Mouse (Mus musculus) liver, embryonic 15.5 days (tissue): ENCODE measurements around the gene Ubc. TPM values are rescaled to one million over a fixed set of nuclear protein-coding genes. Genes with fewer than 3 reads are reported as not detected.

Source experiments
- ATAC-seq: fragments of 200-750 bp; cut with Nextera tagmentation; 2 replicates; pipeline ENCODE4 v1.8.0; 2017; ENCODE audit warnings: moderate number of reproducible peaks, mild to moderate bottlenecking, moderate library complexity; ENCODE audit not compliant: insufficient read depth
- H3K27ac ChIP-seq: fragments of 300-500 bp; sonication (generic); replicated peaks from 2 replicates; pipeline ENCODE4 v1.5.1; 2015; ENCODE audit warnings: mild to moderate bottlenecking, inconsistent platforms
- H3K27me3 ChIP-seq: fragments of 300-500 bp; sonication (generic); 2 replicates; pipeline ENCODE4 v1.6.1; 2015; ENCODE audit warnings: mild to moderate bottlenecking, inconsistent platforms
- H3K36me3 ChIP-seq: fragments of 300-500 bp; sonication (generic); replicated peaks from 2 replicates; pipeline ENCODE4 v1.6.1; 2015; ENCODE audit warnings: moderate library complexity, mild to moderate bottlenecking, inconsistent platforms
- H3K4me1 ChIP-seq: fragments of 300-500 bp; sonication (generic); replicated peaks from 2 replicates; pipeline ENCODE4 v1.6.1; 2015; ENCODE audit warnings: inconsistent platforms
- H3K4me2 ChIP-seq: fragments of 300-500 bp; sonication (generic); 2 replicates; pipeline ENCODE4 v1.6.1; 2015; ENCODE audit warnings: moderate library complexity, mild to moderate bottlenecking, inconsistent platforms
- H3K4me3 ChIP-seq: fragments of 300-500 bp; sonication (generic); replicated peaks from 2 replicates; pipeline ENCODE4 v1.5.1; 2015; ENCODE audit warnings: mild to moderate bottlenecking, inconsistent platforms
- H3K9ac ChIP-seq: fragments of 300-500 bp; sonication (generic); 2 replicates; pipeline ENCODE4 v1.6.1; 2015; ENCODE audit warnings: moderate library complexity, mild to moderate bottlenecking, inconsistent platforms
- H3K9me3 ChIP-seq: fragments of 300-500 bp; sonication (generic); replicated peaks from 2 replicates; pipeline ENCODE4 v1.6.1; 2016; ENCODE audit warnings: inconsistent platforms
- WGBS: fragments of 180-500 bp; shearing (Covaris S2); methylation state at CpG from one replicate; pipeline ENCODE4 v1.1.7; 2015; ENCODE audit warnings: mixed read lengths; ENCODE audit not compliant: insufficient replicate concordance; 5-methylcytosine and 5-hydroxymethylcytosine counted together
- polyA plus RNA-seq: library from polyadenylated mRNA; unstranded; fragments of >200 nt; fragmentation: Nextera tagmentation; extraction: Ambion mirVana; gene quantifications from 2 replicates; pipeline ENCODE4 v1.2.1, GENCODE M21; 2015

Gene Ubc
- polyA plus RNA-seq, 1 experiment from 2014 or later: 563 TPM

GRCm38 (mm10) chr5:125378919-125379318 is 11.1 kb downstream of the Ubc start:
- 64% methylated on average over 5 of the region's 5 CpGs for WGBS
- ATAC-seq: no peak
- H3K4me1 ChIP-seq: peaks cover 8% of the 10 kb centered on the region

GRCm38 (mm10) chr5:125377214-125377613 is 12.8 kb downstream of the Ubc start:
- no peak for ATAC-seq
- 64% methylated on average over 7 of the region's 7 CpGs for WGBS
- Histone ChIP-seq H3K4me3 (no peak overlapping the region), H3K4me1 (no peaks in the 10 kb centered on the region; the same call in 1 of the 2 replicates), H3K36me3 (no peaks in the 10 kb centered on the region), H3K4me2 (no peak overlapping the region), H3K27ac (no peak overlapping the region), H3K9ac (no peak overlapping the region), H3K27me3 (no peaks in the 10 kb centered on the region), H3K9me3 (no peaks in the 10 kb centered on the region)

More at GRCm38 (mm10) chr5:125378919-125379318, 11.1 kb downstream of the Ubc start:
- H3K27me3 ChIP-seq: no peaks in the 10 kb centered on the region
- H3K27ac ChIP-seq: no peak overlapping the region
- no peak overlapping the region for H3K4me3 ChIP-seq
- H3K4me2 ChIP-seq: no peak overlapping the region
- no peak overlapping the region for H3K9ac ChIP-seq
- H3K9me3 ChIP-seq: no peaks in the 10 kb centered on the region
- H3K36me3 ChIP-seq: peaks cover 4% of the 10 kb centered on the region; the same call in 1 of the 2 replicates

- H3K9ac ChIP-seq: no peak overlapping the region
- H3K4me1 ChIP-seq: no peaks in the 10 kb centered on the region
- H3K36me3 ChIP-seq: no peaks in the 10 kb centered on the region
- H3K27ac ChIP-seq: no peak overlapping the region
- ATAC-seq: no peak
- no peak overlapping the region for H3K4me2 ChIP-seq
- H3K4me3 ChIP-seq: no peak overlapping the region
- H3K9me3 ChIP-seq: no peaks in the 10 kb centered on the region
- WGBS: 65% methylated on average over 2 of the region's 2 CpGs
- no peaks in the 10 kb centered on the region for H3K27me3 ChIP-seq
Observed at GRCm38 (mm10) chr5:125375871-125376270, 14.1 kb downstream of the Ubc start.

DNA sequence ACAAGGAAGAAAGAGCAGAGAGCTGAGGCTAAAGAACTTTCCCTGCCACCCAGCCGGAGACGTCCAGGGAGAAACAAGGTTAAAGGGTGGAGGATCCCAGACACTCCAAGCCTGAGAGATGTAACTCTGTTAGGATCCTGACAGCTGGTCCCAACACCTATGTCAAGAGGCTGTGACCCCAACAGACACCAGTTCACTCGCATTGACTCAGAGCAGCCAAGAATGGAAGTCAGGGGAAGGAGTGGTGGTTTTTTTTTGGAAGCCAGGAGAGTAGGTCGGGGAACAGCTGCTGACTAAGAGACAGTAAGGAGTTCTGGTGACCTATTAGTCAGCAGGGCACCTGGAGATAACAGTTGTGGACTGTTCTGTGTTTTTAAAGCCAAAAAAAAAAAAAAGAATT is 18.0 kb downstream of the Ubc start:
- WGBS: 68% methylated on average over 4 of the region's 4 CpGs
- Histone ChIP-seq H3K4me3 (no peak overlapping the region), H3K27me3 (no peaks in the 10 kb centered on the region)

GRCm38 (mm10) chr5:125370950-125371693 is 18.9 kb downstream of the Ubc start:
- Histone ChIP-seq H3K27ac (no peak overlapping the region), H3K4me3 (no peak overlapping the region), H3K4me2 (no peak overlapping the region), H3K27me3 (no peaks in the 10 kb centered on the region), H3K36me3 (no peaks in the 10 kb centered on the region), H3K9me3 (no peaks in the 10 kb centered on the region), H3K4me1 (no peaks in the 10 kb centered on the region; the same call in 1 of the 2 replicates), H3K9ac (no peak overlapping the region)
- ATAC-seq: no peak
- WGBS: 58% methylated on average over 7 of the region's 7 CpGs

More for the DNA sequence above, 18.0 kb downstream of the Ubc start:
- Histone ChIP-seq H3K4me1 (no peaks in the 10 kb centered on the region; the same call in 1 of the 2 replicates), H3K27ac (no peak overlapping the region), H3K9ac (no peak overlapping the region), H3K9me3 (no peaks in the 10 kb centered on the region), H3K36me3 (no peaks in the 10 kb centered on the region), H3K4me2 (no peak overlapping the region)
- no peak for ATAC-seq

DNA sequence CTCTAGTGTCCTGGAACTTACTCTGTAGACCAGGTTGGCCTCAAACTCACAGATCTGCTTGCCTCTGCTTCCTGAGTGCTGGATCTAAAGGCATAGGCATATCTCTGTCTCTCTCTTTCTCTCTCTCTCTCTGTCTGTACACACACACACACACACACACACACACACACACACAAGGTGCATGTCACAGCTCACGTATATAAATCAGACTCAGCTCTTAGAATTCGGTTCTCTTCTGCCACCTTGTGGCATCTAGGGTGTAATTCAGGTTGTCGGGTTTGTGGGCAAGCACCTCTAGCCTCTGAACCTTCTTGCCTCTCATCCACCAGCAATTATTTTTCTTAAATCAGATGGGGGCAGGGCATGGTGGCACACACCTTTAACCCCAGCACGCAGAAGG is 21.4 kb downstream of the Ubc start:
- no peak for ATAC-seq

DNA sequence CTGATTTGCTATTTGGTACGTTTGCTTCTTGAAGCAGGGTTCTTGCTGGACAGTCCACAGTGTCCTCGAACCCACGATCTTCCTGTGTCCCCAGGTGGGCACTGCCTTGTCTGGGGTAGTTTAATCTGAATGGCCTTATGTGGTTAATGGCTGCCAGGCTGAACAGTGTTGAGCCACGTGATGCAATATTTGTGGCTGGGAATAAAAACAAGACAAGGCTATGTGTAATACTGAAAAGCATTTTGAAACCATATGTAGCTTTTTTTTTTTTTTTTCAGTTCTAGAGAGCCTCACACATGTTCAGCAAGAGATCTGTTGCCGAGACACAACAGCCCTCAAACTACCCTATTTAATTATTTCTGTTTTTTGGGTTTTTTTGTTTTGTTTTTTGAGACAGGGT is 21.8 kb downstream of the Ubc start:
- Histone ChIP-seq H3K9ac (no peak overlapping the region), H3K9me3 (no peaks in the 10 kb centered on the region), H3K27me3 (no peaks in the 10 kb centered on the region), H3K4me1 (no peaks in the 10 kb centered on the region; the same call in 1 of the 2 replicates), H3K36me3 (no peaks in the 10 kb centered on the region), H3K4me3 (no peak overlapping the region), H3K27ac (no peak overlapping the region), H3K4me2 (no peak overlapping the region)
- WGBS: 58% methylated on average over 5 of the region's 5 CpGs
- no peak for ATAC-seq

More for the DNA sequence above, 21.4 kb downstream of the Ubc start:
- no peak overlapping the region for H3K27ac ChIP-seq
- H3K27me3 ChIP-seq: no peaks in the 10 kb centered on the region
- no peak overlapping the region for H3K4me2 ChIP-seq
- 0% methylated on average over 4 of the region's 4 CpGs for WGBS
- H3K9ac ChIP-seq: no peak overlapping the region
- no peak overlapping the region for H3K4me3 ChIP-seq
- H3K4me1 ChIP-seq: no peaks in the 10 kb centered on the region; the same call in 1 of the 2 replicates
- H3K36me3 ChIP-seq: no peaks in the 10 kb centered on the region
- no peaks in the 10 kb centered on the region for H3K9me3 ChIP-seq

- H3K9me3 ChIP-seq: no peaks in the 10 kb centered on the region
- H3K9ac ChIP-seq: no peak overlapping the region
- no peaks in the 10 kb centered on the region for H3K27me3 ChIP-seq
- no peak overlapping the region for H3K4me2 ChIP-seq
- H3K4me3 ChIP-seq: no peak overlapping the region
- no peaks in the 10 kb centered on the region for H3K36me3 ChIP-seq
- no peak for ATAC-seq
- no peak overlapping the region for H3K27ac ChIP-seq
- peaks cover 5% of the 10 kb centered on the region for H3K4me1 ChIP-seq
- WGBS: 58% methylated on average over 4 of the region's 4 CpGs
Observed at GRCm38 (mm10) chr5:125364851-125365429, 25.1 kb downstream of the Ubc start.

DNA sequence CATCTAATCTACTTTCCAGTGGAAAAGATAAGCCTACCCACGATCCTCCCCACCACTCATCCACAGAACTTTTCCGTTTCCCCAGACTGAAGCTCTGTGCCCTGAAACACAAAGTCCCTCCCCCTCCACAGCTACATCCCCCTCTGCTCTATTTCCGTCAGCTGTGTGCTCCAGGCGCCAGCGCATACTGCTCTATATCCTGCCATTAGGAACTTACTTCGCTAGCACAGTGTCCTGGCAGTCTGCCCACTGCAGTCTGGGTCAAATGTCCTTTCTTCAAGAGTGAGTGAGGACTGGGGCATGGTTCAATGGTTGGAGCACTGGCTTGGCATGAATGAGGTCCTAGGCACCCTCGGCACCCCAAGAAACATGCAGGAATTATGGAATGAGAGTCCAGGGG is 26.1 kb downstream of the Ubc start:
- no peak overlapping the region for H3K4me2 ChIP-seq
- H3K4me1 ChIP-seq: peaks cover 5% of the 10 kb centered on the region
- H3K9me3 ChIP-seq: no peaks in the 10 kb centered on the region
- H3K27ac ChIP-seq: no peak overlapping the region
- no peak overlapping the region for H3K4me3 ChIP-seq
- ATAC-seq: no peak
- H3K9ac ChIP-seq: no peak overlapping the region
- 42% methylated on average over 7 of the region's 7 CpGs for WGBS
- no peaks in the 10 kb centered on the region for H3K36me3 ChIP-seq
- no peaks in the 10 kb centered on the region for H3K27me3 ChIP-seq

DNA sequence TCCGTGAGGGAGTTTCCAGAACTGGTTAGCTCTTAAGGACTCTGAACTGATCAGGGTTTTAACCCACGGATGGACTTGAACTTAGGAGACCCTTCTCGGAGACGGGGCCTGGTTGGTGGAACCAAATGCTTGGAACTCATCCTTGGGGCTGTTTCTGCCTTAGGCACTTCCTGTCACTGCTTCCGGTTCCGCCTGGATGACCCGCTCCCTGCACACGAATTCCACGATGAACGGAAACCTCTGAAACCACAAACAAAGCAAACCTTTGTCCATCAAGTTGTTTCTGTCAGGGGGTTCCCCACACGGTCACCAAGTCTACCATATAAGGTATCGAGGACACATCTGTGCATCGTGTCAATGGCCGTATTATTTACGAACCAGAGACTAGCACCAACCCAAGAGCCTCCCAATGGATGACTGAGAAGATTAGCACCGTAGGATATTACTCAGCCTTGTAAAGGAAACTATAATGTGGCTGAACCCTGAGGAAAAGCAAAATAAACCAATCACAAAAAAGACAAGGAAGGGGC is 29.0 kb downstream of the Ubc start:
- H3K4me3 ChIP-seq: no peak overlapping the region
- no peaks in the 10 kb centered on the region for H3K36me3 ChIP-seq
- ATAC-seq: no peak
- peaks cover 14% of the 10 kb centered on the region for H3K4me1 ChIP-seq
- no peak overlapping the region for H3K9ac ChIP-seq
- no peak overlapping the region for H3K4me2 ChIP-seq
- no peaks in the 10 kb centered on the region for H3K9me3 ChIP-seq
- no peaks in the 10 kb centered on the region for H3K27me3 ChIP-seq
- H3K27ac ChIP-seq: no peak overlapping the region
- 35% methylated on average over 16 of the region's 16 CpGs for WGBS

GRCm38 (mm10) chr5:125360566-125360965 is 29.4 kb downstream of the Ubc start:
- Histone ChIP-seq H3K4me2 (no peak overlapping the region), H3K9ac (no peak overlapping the region), H3K4me1 (peaks cover 14% of the 10 kb centered on the region), H3K9me3 (no peaks in the 10 kb centered on the region), H3K27ac (no peak overlapping the region), H3K36me3 (no peaks in the 10 kb centered on the region), H3K27me3 (no peaks in the 10 kb centered on the region), H3K4me3 (no peak overlapping the region)
- ATAC-seq: no peak
- WGBS: 70% methylated on average over 9 of the region's 9 CpGs
